Mouse (Mus musculus): ENCODE measurements around the gene Phc1. TPM values are rescaled to one million over a fixed set of nuclear protein-coding genes. Genes with fewer than 3 reads are reported as not detected.

The Phc1 gene
- total and polyA plus RNA-seq, 3 experiments: 4.6 to 35.9 TPM; not detected in 1

DNA sequence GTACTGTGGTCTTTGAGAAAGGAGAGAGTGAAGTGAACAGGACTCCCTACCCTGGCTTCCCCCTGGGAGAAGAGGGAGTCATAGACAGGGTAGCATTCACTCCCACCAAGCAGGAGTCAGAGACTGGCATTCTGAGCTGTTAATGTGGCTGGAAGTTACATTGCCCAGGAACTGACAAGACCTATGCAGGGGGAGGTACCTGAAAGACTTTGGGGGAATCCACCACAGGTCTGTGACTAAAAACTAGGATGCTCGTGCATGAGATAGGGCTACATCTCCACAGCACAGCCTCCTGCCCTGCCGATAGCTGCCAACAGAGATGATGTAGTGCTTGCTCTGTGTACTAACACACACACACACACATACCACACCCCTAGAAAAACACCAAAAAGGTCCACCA lies 56.9 kb downstream of the Phc1 start:
- Histone ChIP-seq H3K9me3 (replicated peaks; ENCODE audit: insufficient read depth, low read length) (no peaks in the 10 kb centered on the region), H3K79me2 (ENCODE audit: control insufficient read depth, insufficient read depth, low read length, poor library complexity) (no peaks in the 10 kb centered on the region), H3K27ac (ENCODE audit: control insufficient read depth, low read depth, low read length) (no peak overlapping the region), H3K9ac (ENCODE audit: control insufficient read depth, low read depth, low read length, poor library complexity, severe bottlenecking) (no peak overlapping the region), H3K4me3 (ENCODE audit: control insufficient read depth in 1 of 2, insufficient read depth in 1 of 2, low read depth in 2 of 2, low read length in 2 of 2) (no peak overlapping the region), H3K4me1 (ENCODE audit: control insufficient read depth in 1 of 2, insufficient read depth in 2 of 2, low read length in 2 of 2) (no peaks in the 10 kb centered on the region), H3K27me3 (ENCODE audit: control insufficient read depth in 1 of 2, insufficient read depth in 2 of 2, low read length in 2 of 2) (no peaks in the 10 kb centered on the region), H3K36me3 (ENCODE audit: control insufficient read depth in 1 of 2, insufficient read depth in 2 of 2, low read length in 2 of 2) (no peaks in the 10 kb centered on the region)
- no peak for DNase-seq (ENCODE audit: low read depth, low spot score)
- TF ChIP-seq GATA1 (IDR thresholded peaks at IDR 0.05; ENCODE audit: low read depth, low read length) (no peak), HCFC1 (IDR thresholded peaks at IDR 0.05; ENCODE audit: low read depth, low read length) (no peak), E2F4 (IDR thresholded peaks at IDR 0.05; ENCODE audit: borderline replicate concordance, low read depth, low read length) (no peak), POLR2AphosphoS2 (IDR thresholded peaks at IDR 0.05; ENCODE audit: low read length) (no peak), JUND (IDR thresholded peaks at IDR 0.05; ENCODE audit: low read depth, low read length) (no peak), POLR2AphosphoS5 (IDR thresholded peaks at IDR 0.05; ENCODE audit: borderline replicate concordance, low read depth, low read length) (no peak), TAL1 (IDR thresholded peaks at IDR 0.05; ENCODE audit: low read length) (no peak), RCOR1 (IDR thresholded peaks at IDR 0.05; ENCODE audit: low read depth, low read length) (no peak), MYB (IDR thresholded peaks at IDR 0.05; ENCODE audit: low read depth, low read length) (no peak), MAZ (IDR thresholded peaks at IDR 0.05; ENCODE audit: low read depth, low read length) (no peak)

DNA sequence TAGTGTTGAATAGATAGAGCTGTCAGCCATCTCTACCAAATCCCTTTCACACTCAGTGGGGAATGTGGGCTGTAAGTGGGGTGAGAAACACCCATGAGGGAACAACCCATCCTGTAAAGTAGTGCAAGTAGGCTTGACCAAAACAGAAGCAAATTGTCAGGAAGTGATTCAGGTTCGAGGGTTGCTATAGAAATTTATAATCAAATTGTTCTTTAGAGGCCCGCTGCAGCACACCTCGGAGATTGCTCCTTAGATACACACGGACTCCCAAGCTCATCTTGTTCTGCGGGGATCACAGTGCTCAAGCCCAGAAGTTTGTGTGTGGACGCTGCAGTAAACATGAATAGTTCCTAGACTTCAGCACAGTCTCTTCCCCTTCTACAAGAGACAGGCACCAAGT lies 57.6 kb downstream of the Phc1 start, which contains the start of gene Klrg1:
Gene Klrg1, minus strand, starts transcription at position 101 of the 400 bp plus-strand sequence.
- Histone ChIP-seq H3K27me3 (ENCODE audit: control insufficient read depth in 1 of 2, insufficient read depth in 2 of 2, low read length in 2 of 2) (no peaks in the 10 kb centered on the region), H3K36me3 (ENCODE audit: control insufficient read depth in 1 of 2, insufficient read depth in 2 of 2, low read length in 2 of 2) (no peaks in the 10 kb centered on the region), H3K27ac (ENCODE audit: control insufficient read depth, low read depth, low read length) (no peak within 1 kb of the TSS), H3K9ac (ENCODE audit: control insufficient read depth, low read depth, low read length, poor library complexity, severe bottlenecking) (no peak within 1 kb of the TSS), H3K9me3 (replicated peaks; ENCODE audit: insufficient read depth, low read length) (no peaks in the 10 kb centered on the region), H3K4me3 (ENCODE audit: control insufficient read depth in 1 of 2, insufficient read depth in 1 of 2, low read depth in 2 of 2, low read length in 2 of 2) (no peak within 1 kb of the TSS), H3K4me1 (ENCODE audit: control insufficient read depth in 1 of 2, insufficient read depth in 2 of 2, low read length in 2 of 2) (no peaks in the 10 kb centered on the region), H3K79me2 (ENCODE audit: control insufficient read depth, insufficient read depth, low read length, poor library complexity) (no peaks in the 10 kb centered on the region)
- TF ChIP-seq SMC3 (IDR thresholded peaks at IDR 0.05; ENCODE audit: low read depth, low read length) (no peak), POLR2AphosphoS2 (IDR thresholded peaks at IDR 0.05; ENCODE audit: low read length) (no peak), POLR2AphosphoS5 (IDR thresholded peaks at IDR 0.05; ENCODE audit: borderline replicate concordance, low read depth, low read length) (no peak), USF2 (IDR thresholded peaks at IDR 0.05; ENCODE audit: borderline replicate concordance in 1 of 2, insufficient read depth in 1 of 2, low read depth in 1 of 2, low read length in 2 of 2) (no peak), USF1 (IDR thresholded peaks at IDR 0.05; ENCODE audit: low read depth, low read length) (no peak), TBP (IDR thresholded peaks at IDR 0.05; ENCODE audit: low read depth, low read length) (no peak), GABPA (IDR thresholded peaks at IDR 0.05; ENCODE audit: low read depth, low read length) (no peak), ZMIZ1 (IDR thresholded peaks at IDR 0.05; ENCODE audit: low read depth, low read length) (no peak), MYC (IDR thresholded peaks at IDR 0.05; ENCODE audit: low read depth, low read length) (no peak), NELFE (IDR thresholded peaks at IDR 0.05; ENCODE audit: low read depth, low read length) (no peak), RAD21 (IDR thresholded peaks at IDR 0.05; ENCODE audit: low read depth, low read length) (no peak), NRF1 (IDR thresholded peaks at IDR 0.05; ENCODE audit: insufficient read depth, low read depth, low read length, poor library complexity, severe bottlenecking) (no peak), CHD2 (IDR thresholded peaks at IDR 0.05; ENCODE audit: low read length) (no peak), TAL1 (IDR thresholded peaks at IDR 0.05; ENCODE audit: low read length) (no peak), HCFC1 (IDR thresholded peaks at IDR 0.05; ENCODE audit: low read depth, low read length) (no peak)
- DNase-seq (ENCODE audit: low read depth, low spot score): no peak
